Mouse (Mus musculus): Measurements from ENCODE around the gene Dlx6. TPM values are rescaled to one million over a fixed set of nuclear protein-coding genes. Genes with fewer than 3 reads are reported as not detected.

Dlx6 gene
- polyA plus RNA-seq, 1 experiment, result not detected

- Histone ChIP-seq H3K36me3 (ENCODE audit: control insufficient read depth, insufficient read depth) (no peaks in the 10 kb centered on the region), H3K4me2 (ENCODE audit: low read depth) (no peak overlapping the region), H3K79me2 (ENCODE audit: control insufficient read depth, insufficient read depth) (no peaks in the 10 kb centered on the region), H3K4me3 (no peak overlapping the region), H3K27me3 (ENCODE audit: control insufficient read depth, insufficient read depth, insufficient read length) (peaks cover 32% of the 10 kb centered on the region), H3ac (ENCODE audit: control insufficient read depth, insufficient read length) (no peak overlapping the region)
- no peak for TF ChIP-seq MAX (IDR thresholded peaks at IDR 0.05; ENCODE audit: low read depth)
- no peak for TF ChIP-seq MYOD1 (IDR thresholded peaks at IDR 0.05; ENCODE audit: control insufficient read depth in 1 of 3, insufficient read length in 2 of 3, low read depth in 2 of 3)
- no peak for TF ChIP-seq TCF3 (IDR thresholded peaks at IDR 0.05; ENCODE audit: insufficient read length, low read depth)
- no peak for TF ChIP-seq POLR2A (IDR thresholded peaks at IDR 0.05; ENCODE audit: insufficient read length, low read depth)
Observed at GRCm38 (mm10) chr6:6870876-6871420, 7.8 kb downstream of the Dlx6 start.

GRCm38 (mm10) chr6:6871692-6872091 lies 8.6 kb downstream of the Dlx6 start:
- no peaks in the 10 kb centered on the region for H3K79me2 ChIP-seq (ENCODE audit: control insufficient read depth, insufficient read depth)
- TF ChIP-seq TCF12 (IDR thresholded peaks at IDR 0.05; ENCODE audit: insufficient read depth, poor library complexity, severe bottlenecking), result no peak
- TF ChIP-seq POLR2A (IDR thresholded peaks at IDR 0.05; ENCODE audit: insufficient read length, low read depth), result no peak
- TF ChIP-seq MAX (IDR thresholded peaks at IDR 0.05; ENCODE audit: low read depth), result no peak
- no peak for TF ChIP-seq USF1 (IDR thresholded peaks at IDR 0.05; ENCODE audit: low read depth)
- TF ChIP-seq TCF3 (IDR thresholded peaks at IDR 0.05; ENCODE audit: insufficient read length, low read depth), result no peak
- TF ChIP-seq E2F4 (IDR thresholded peaks at IDR 0.05; ENCODE audit: insufficient read depth), result no peak
- no peak for TF ChIP-seq CEBPB (IDR thresholded peaks at IDR 0.05; ENCODE audit: insufficient read depth, poor library complexity, severe bottlenecking)
- TF ChIP-seq SRF (IDR thresholded peaks at IDR 0.05; ENCODE audit: control insufficient read depth, insufficient read length, low read depth), result no peak
- TF ChIP-seq MYOD1 (IDR thresholded peaks at IDR 0.05; ENCODE audit: control insufficient read depth in 1 of 3, insufficient read length in 2 of 3, low read depth in 2 of 3), result no peak
- TF ChIP-seq MYOG (IDR thresholded peaks at IDR 0.05; ENCODE audit: control insufficient read depth in 1 of 3, insufficient read depth in 1 of 3, insufficient read length in 2 of 3, low read depth in 2 of 3), result no peak
- no peak for TF ChIP-seq POLR2AphosphoS2 (IDR thresholded peaks at IDR 0.05; ENCODE audit: insufficient read length, low read depth)
- no peak for TF ChIP-seq REST (IDR thresholded peaks at IDR 0.05; ENCODE audit: insufficient read depth, insufficient read length)
- no peak overlapping the region for H3ac ChIP-seq (ENCODE audit: control insufficient read depth, insufficient read length)
- H3K36me3 ChIP-seq (ENCODE audit: control insufficient read depth, insufficient read depth), result no peaks in the 10 kb centered on the region
- H3K4me3 ChIP-seq, result no peak overlapping the region
- no peak overlapping the region for H3K4me2 ChIP-seq (ENCODE audit: low read depth)
- peaks cover 35% of the 10 kb centered on the region for H3K27me3 ChIP-seq (ENCODE audit: control insufficient read depth, insufficient read depth, insufficient read length)

GRCm38 (mm10) chr6:6872873-6873272 lies 9.7 kb downstream of the Dlx6 start:
- no peaks in the 10 kb centered on the region for H3K79me2 ChIP-seq (ENCODE audit: control insufficient read depth, insufficient read depth)
- TF ChIP-seq MAX (IDR thresholded peaks at IDR 0.05; ENCODE audit: low read depth) (no peak), MYOD1 (IDR thresholded peaks at IDR 0.05; ENCODE audit: control insufficient read depth in 1 of 3, insufficient read length in 2 of 3, low read depth in 2 of 3) (no peak), SRF (IDR thresholded peaks at IDR 0.05; ENCODE audit: control insufficient read depth, insufficient read length, low read depth) (no peak), MYOG (IDR thresholded peaks at IDR 0.05; ENCODE audit: control insufficient read depth in 1 of 3, insufficient read depth in 1 of 3, insufficient read length in 2 of 3, low read depth in 2 of 3) (no peak), POLR2A (IDR thresholded peaks at IDR 0.05; ENCODE audit: insufficient read length, low read depth) (no peak), REST (IDR thresholded peaks at IDR 0.05; ENCODE audit: insufficient read depth, insufficient read length) (no peak), CEBPB (IDR thresholded peaks at IDR 0.05; ENCODE audit: insufficient read depth, poor library complexity, severe bottlenecking) (no peak), TCF12 (IDR thresholded peaks at IDR 0.05; ENCODE audit: insufficient read depth, poor library complexity, severe bottlenecking) (no peak), TCF3 (IDR thresholded peaks at IDR 0.05; ENCODE audit: insufficient read length, low read depth) (no peak), E2F4 (IDR thresholded peaks at IDR 0.05; ENCODE audit: insufficient read depth) (no peak), USF1 (IDR thresholded peaks at IDR 0.05; ENCODE audit: low read depth) (no peak), POLR2AphosphoS2 (IDR thresholded peaks at IDR 0.05; ENCODE audit: insufficient read length, low read depth) (no peak)
- no peak overlapping the region for H3K4me2 ChIP-seq (ENCODE audit: low read depth)
- no peaks in the 10 kb centered on the region for H3K36me3 ChIP-seq (ENCODE audit: control insufficient read depth, insufficient read depth)
- H3K4me3 ChIP-seq, result no peak overlapping the region
- H3ac ChIP-seq (ENCODE audit: control insufficient read depth, insufficient read length), result no peak overlapping the region
- H3K27me3 ChIP-seq (ENCODE audit: control insufficient read depth, insufficient read depth, insufficient read length), result peaks cover 33% of the 10 kb centered on the region

- TF ChIP-seq USF1 (IDR thresholded peaks at IDR 0.05; ENCODE audit: low read depth), result no peak
- no peak for TF ChIP-seq POLR2AphosphoS2 (IDR thresholded peaks at IDR 0.05; ENCODE audit: insufficient read length, low read depth)
- TF ChIP-seq TCF3 (IDR thresholded peaks at IDR 0.05; ENCODE audit: insufficient read length, low read depth), result no peak
- TF ChIP-seq MAX (IDR thresholded peaks at IDR 0.05; ENCODE audit: low read depth), result no peak
- TF ChIP-seq MYOD1 (IDR thresholded peaks at IDR 0.05; ENCODE audit: control insufficient read depth in 1 of 3, insufficient read length in 2 of 3, low read depth in 2 of 3), result no peak
- TF ChIP-seq CEBPB (IDR thresholded peaks at IDR 0.05; ENCODE audit: insufficient read depth, poor library complexity, severe bottlenecking), result no peak
- TF ChIP-seq TCF12 (IDR thresholded peaks at IDR 0.05; ENCODE audit: insufficient read depth, poor library complexity, severe bottlenecking), result no peak
- no peak for TF ChIP-seq REST (IDR thresholded peaks at IDR 0.05; ENCODE audit: insufficient read depth, insufficient read length)
- TF ChIP-seq POLR2A (IDR thresholded peaks at IDR 0.05; ENCODE audit: insufficient read length, low read depth), result no peak
- no peak for TF ChIP-seq E2F4 (IDR thresholded peaks at IDR 0.05; ENCODE audit: insufficient read depth)
- TF ChIP-seq SRF (IDR thresholded peaks at IDR 0.05; ENCODE audit: control insufficient read depth, insufficient read length, low read depth), result no peak
- no peak for TF ChIP-seq MYOG (IDR thresholded peaks at IDR 0.05; ENCODE audit: control insufficient read depth in 1 of 3, insufficient read depth in 1 of 3, insufficient read length in 2 of 3, low read depth in 2 of 3)
- Histone ChIP-seq H3K27me3 (ENCODE audit: control insufficient read depth, insufficient read depth, insufficient read length) (peaks cover 40% of the 10 kb centered on the region), H3K4me2 (ENCODE audit: low read depth) (no peak overlapping the region), H3K36me3 (ENCODE audit: control insufficient read depth, insufficient read depth) (no peaks in the 10 kb centered on the region), H3K79me2 (ENCODE audit: control insufficient read depth, insufficient read depth) (no peaks in the 10 kb centered on the region), H3K4me3 (no peak overlapping the region), H3ac (ENCODE audit: control insufficient read depth, insufficient read length) (no peak overlapping the region)
Observed at GRCm38 (mm10) chr6:6873476-6874072, 10.4 kb downstream of the Dlx6 start.

Data from myocyte (in vitro differentiated cells).